Mouse (Mus musculus) 3134 (cell line): ENCODE measurements around the gene Zeb2.
A peak's percentile ranks its signal among the peaks of the same experiment; 100 is the strongest.
"Not testable (repeated sequence)": the region's sequence is repeated elsewhere in the genome, so short reads cannot be mapped to it uniquely, and the experiment has no call there.

ENCODE experiments used
- DNase-seq: peaks from one replicate; pipeline ENCODE4 v3.0.0-alpha.2; 2011; ENCODE audit warnings: low spot score; ENCODE audit not compliant: insufficient read length; ENCODE audit errors: extremely low read depth

Gene Zeb2

DNA sequence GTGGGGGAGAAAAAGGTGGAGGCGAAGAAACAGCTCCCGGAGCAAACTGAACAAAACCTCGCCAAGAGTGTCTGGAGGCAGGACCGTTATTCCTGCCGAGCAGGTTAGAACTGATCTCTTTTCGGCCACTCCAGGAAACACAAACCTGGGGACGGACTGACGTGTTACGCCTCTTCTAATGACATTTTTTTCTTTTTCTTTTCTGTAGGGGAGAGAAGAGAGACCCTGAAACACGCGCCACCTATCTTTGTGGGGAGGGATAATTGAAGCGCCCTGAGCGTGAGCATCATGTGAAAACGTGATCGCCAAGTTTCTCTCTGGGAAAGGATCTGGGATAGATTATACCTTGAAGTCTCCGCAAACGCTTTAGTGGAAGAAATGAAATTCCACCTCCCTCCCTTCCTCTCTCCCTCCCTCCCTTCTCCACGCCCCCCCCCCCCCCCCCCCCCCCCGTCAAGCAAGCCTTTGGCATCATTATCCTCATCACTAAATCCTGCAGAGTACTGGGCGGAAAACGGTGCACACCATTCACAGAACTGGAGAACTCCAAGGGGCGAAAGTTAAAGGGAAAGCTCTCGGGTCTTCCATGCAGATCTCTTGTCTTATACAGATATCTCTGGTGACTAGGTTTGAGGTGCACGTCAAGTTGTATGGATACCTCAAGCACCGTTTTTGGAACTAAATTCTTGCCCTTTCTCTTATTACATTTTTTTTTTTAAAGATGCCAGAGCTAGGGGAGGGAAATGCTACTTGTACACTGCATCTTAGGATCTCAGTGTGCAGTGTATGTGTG lies 4.1 kb downstream of the Zeb2 start:
- DNase-seq = no peak

DNA sequence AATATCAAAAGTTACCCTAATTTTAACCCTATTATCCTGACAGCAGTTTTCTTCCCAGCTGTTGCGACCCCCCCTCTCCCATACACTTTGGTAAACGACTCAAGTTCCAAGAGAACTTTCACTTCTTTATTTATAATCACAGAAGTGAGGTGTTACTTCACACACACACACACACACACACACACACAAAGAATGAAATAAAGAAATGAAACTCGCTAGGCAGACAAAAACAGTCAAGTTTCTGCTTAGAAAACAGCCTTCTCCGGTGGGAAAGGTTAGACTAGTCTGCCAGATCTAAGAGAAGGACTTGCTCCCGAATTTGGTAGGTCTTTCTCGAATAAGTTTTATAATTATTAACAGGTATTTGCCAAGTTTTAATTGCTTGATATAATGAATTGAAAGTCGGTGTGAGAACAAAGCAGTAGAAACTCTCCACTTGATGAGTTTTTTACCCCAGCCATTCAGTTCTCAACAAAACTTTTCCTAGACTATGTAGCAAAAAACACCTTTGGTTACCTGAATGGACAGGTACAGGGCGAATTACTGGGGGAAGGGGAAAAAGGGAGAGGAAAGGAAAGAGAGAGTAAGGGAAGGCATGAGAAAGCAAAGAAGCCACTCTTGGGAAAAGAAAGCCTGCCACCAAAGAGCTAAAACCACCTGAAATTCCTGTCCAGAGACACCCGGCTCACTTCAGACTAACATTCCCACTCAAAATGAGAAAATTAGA lies 5.0 kb downstream of the Zeb2 start:
- DNase-seq = no peak

DNA sequence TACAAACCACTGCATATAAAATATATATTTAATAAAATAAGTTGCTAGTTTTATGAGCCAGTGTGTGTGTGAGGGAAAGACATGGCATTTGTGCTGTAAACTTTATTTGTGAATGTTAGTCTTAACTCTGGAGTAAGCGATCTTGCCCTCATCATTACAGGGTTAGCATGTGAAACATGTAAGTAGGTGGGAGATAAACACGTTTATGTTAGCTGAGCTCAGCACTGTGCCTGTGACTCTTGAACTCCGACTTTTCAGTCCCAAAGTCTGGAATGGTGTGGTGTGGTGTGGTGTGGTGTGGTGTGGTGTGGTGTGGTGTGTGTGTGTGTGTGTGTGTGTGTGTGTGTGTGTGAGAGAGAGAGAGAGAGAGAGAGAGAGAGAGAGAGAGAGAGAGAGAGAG lies 5.6 kb downstream of the Zeb2 start:
- not testable (repeated sequence) for DNase-seq

DNA sequence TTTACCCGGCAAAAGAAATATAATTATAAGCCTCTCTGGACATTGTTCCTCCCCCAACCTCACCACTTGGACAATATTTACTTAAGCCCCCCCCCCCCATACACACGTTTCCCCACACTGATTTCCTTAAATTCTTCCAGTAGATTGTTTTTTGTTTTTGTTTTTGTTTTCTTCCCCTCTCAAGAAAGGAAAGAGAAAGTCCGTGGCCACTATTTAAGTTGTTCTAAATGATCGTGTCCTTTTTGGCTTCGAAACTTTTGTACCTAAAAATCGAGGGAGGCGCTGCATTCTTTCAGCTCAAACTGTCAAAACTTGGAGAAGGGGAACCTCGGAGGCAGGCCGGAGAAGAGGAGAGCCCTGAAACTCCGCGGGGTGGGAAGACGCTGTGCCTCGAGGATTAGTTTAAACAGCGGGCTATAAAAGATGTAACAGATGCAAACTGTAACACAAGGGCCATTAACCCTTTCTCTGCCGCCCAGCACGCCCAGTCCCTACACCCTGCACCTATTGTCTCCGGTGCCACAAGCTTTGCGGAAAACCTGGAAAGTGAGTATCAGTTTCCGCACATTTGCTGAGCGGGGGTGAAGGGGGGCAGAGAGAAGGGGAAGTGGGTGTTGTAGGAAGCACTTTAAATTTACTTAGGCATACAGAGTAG lies 6.3 kb downstream of the Zeb2 start:
- DNase-seq = peak; percentile 55

DNA sequence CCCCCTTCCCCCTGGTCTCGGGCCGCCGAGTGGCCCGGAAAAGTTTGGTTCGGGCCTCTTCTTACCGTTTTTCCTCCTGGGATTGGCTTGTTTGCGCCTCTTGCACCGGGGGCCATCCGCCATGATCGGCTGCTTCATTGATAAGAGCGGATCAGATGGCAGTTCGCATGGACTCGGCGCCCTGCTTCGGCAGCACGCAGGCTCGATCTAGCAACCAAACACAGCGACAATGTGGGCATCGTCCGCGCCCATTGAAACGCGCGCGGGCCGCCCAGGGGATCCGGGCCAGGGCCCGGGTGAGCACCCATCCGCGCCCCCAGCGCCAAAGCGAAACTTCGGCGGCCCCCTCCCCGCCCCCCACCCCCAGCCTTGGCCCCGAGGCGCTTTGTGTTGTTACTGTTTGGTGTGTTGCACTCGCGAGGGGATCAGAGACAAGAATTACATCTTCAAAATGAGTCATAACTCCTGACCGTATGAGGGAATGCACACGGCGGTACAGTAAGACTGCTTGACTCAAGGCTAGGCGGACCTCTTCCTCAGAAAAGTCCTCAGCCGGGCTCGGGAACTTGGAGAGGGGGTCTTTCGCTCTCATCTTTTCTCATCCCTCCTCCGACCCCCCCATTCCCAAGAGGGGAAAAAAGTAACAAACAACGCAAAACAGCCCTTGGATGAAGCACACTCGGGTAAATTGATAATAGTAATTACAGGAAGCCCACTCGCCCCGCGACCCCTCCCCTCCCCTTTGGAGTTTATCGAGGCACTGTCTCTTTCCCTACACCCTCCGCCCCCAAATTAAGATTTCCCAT lies 7.0 kb downstream of the Zeb2 start:
- peak; percentile 82 for DNase-seq

DNA sequence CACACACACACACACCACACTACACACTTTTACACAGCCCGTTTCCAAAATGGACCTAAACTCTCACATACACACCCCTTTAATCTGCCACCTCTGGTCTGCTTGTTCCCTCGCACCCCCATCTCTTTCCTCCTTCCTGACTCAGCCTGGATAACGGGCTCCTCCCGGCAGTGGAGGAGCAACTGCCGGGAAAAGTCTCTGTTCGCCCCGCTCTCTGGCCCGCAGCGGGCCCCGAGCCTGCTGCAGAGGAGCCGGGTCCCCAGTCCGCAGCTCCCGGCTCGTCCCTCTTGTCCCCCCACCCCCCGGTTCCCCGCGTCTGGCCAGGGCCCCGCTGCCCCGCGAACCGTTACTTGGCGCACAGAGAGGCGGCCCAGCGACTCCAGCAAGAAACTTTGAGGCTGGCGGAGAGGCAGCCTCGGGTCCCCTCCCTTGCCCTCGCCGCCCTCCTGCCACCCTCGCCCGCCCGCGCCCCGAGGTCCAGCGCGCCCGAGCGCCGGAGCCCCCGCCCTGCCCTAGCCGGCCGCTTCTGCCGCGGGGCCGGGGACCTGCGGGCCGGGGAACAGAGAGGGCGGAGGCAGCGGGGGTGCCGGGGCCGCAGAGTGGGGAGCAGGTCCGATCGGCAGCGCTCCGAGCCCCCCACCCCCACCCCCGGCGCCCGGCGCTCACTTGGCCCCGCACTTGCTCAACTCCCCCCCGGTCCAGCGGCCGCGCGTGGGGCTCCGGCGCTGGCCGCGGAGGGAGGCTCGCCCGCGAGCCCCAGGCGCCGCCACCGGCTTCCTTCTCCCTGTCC lies 7.8 kb downstream of the Zeb2 start:
- peak; percentile 75 for DNase-seq

DNA sequence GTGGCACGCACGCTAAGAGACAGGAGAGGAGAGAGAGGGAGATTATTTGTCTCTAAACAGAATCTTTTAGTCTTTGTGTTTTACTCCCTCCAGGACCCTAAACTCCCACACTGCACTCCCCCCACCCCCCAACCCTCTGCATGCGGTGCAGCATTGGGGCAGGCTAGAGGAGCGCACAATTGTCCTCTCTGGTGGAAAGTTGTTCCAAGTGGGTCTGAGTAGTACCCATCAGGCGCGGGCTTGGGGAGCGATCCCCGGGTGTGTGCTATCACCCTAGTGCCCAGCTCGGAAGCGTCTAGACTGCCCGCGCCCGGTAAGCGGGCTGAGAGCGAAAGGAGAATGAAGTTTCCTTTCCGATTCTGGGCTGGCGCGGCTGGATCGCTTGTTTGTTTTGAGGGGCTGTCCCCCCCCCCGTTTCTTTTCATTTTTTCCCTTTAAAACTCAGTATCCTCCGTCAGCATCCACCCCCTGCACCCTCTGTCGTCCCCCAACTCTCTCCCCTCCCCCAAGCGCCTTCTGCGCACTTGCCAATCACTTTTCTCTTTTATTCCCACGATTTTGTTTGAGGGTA lies 8.6 kb downstream of the Zeb2 start:
- peak; percentile 60 for DNase-seq

DNA sequence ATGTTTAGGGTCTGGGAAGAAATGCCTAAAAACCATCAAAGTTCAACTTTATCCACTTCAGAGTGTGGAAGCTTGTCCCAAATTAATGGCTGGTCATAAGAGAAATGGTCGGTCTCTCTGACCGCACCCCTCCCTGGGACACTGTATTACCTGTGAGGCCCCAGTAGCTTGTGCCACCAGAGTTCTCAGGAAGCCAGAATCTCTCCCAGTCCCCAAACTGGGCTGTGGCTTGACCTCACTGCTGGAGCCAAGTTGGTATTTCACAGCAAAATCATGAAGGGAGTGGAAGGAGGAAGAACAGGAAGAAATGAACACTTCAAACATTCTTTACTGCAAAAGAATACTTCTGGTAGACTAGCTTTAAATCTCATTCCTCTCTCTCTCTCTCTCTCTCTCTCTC lies 9.6 kb downstream of the Zeb2 start:
- no peak for DNase-seq

DNA sequence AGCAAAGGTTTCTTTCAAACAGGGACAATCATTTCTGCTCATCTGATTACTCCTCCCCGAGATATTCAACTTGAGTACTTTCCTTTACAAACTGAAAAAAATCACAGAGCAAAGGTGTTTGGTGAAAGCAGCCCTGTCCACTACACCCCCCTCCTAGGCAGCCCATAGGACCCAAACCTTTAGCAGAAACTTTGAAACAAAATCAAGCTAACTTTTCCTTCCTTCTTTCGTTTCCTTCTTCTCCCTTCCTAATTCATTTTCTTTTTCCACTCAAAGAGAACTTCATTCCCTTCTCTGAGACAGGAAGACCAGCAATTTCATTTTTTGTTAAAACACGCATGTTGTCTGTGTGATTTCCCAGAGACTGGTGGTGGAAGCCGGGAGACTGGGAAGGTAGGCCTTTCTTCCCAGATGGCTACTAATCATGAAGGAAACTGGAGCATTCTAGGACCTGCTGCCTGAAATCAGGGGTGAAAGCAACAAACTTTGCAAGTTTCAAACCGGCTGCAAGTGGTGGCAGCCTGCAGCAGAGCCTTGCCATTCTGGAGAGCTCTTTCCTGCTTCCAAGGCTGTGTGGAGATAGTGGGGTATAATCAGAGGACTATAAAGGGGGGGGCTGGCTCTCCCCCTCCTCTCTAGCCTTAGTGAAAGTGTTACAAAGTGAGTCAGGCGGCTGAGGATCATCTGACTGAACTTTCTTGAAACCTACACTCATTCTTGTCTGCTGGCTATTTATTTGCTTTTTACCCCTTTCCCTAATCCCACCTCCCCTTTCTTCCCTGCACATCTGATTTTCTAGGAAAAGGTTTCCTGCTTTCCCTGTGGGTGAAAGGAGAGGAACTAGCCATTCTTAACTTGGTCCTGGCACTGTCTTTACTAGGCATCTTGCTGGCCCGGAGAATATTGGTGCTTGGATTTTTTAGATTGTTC lies 11.0 kb downstream of the Zeb2 start:
- no peak for DNase-seq

DNA sequence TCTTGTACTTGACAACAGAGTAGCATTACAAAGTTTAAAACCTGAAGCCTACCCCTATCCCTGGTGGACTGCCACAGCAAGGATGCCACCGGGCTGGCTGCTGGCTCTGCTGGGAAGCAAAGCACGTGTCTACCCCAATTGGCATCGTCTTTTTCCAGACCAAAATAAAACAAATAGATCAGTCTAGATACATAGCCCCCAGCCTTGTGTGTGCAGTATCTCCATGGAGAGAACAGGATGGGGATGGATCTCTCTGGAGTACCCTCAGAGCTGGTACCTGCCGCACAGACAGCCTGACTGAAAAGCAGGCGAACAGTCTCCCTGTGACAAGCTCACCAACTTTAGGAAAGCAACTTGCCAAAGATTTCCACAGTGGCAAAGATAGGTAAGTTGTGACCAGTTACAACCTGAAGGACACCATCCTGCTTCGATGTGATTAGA lies 11.9 kb downstream of the Zeb2 start:
- DNase-seq = no peak

DNA sequence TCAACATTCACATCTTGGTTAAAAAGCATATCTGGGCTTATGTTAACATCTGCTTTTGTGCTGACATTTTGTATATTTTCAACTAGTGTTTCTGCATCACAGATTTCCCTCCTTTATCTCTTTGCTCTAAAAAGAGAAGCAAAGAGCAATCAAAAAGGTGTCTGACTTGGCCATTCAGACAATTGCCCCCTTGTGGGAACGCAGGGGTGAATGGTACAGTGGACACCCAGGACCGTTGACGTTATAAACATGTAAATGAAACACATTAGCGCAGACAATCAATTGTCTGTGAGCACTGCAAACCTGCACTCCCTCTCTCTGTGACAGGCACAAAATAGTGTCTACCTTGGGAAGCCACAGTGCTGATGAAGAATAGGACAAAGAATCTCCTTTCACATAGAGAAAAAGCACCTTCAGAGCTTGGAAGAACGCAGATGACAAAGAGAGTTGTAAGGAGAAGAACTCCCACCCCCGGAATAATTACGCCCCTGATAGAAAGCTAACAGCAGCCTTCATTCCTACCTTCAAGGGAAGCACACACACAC lies 12.6 kb downstream of the Zeb2 start:
- no peak for DNase-seq

DNA sequence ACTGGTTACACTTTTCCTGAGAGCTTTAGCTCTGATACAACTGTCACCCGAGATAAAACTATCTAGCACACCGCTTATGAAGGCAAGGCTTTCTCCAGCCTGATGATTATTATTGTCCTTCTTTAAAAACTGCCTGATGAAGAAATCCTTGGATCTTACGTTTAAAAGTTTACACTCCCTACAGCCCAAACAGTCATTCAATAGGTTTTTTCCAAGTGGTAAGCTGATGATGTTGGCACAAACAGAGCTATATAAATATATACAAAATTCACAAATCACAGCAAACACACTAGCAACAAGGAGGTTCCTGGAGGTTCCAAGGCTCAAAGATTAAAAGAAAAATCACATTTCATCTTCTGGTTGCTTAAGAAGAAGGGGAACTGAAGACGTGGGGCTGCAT lies 13.1 kb downstream of the Zeb2 start:
- no peak for DNase-seq

DNA sequence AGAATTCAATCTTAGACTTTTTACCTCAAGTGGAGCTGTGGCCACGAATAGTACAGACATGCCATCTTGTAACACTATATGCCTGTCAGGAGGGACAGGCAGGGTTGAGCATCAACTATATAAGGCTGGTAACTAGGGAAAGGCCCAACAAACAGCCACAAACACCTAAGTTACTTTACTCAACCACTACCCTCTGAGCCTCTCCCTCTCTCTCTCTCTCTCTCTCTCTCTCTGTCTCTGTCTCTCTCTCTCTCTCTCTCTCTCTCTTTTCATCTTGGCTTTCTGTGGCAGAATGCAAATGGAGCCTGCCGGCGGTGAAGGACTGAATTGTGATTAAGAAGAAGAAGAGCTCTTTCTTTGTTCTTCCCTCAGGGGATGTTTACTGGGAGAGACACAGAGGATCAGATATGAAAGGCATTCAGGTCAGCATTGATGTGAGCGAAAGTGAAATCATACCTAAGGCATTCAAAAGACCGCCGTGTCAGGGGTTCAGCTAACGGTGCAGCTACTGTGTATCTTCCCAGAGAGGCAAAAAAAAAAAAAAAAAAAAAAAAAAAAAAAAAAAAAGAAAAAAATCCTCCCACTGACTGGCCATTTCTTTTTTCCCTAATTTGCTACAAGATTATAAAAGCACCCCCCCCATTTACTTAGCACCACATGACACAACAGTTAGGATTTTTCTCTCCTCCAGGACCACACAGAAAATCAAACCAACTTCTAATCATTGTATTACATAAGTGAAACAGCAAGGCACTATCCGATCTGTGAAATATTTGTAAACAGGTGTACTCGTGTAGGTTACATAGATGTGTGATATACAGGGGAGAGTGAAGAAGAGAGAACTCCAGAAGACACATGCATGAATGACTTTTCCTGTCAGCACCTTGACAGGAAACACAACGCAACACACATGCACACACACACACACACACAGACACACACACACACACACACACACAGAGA lies 13.9 kb downstream of the Zeb2 start:
- no peak for DNase-seq

DNA sequence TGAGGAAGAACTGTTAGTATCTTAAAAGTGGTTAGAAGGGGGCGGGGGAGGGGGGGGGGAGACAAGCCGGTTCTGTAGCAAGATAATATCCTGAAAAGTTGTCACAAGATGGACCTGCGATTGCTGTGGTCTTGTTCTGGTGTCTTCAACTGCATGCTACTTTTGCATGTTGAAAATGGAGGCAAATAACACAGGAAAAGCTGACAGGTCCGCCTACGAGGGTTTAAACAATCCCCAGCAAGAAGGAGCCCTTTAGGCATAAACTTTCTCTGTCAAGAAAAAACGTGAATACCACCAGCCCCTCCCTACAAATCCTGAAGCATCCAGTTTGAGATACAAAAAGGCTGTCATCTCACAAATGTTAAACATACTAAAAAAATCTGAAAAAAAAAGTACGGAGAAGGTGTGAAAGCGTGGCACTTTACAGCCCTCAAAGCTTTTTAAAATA lies 15.0 kb downstream of the Zeb2 start:
- DNase-seq = no peak

DNA sequence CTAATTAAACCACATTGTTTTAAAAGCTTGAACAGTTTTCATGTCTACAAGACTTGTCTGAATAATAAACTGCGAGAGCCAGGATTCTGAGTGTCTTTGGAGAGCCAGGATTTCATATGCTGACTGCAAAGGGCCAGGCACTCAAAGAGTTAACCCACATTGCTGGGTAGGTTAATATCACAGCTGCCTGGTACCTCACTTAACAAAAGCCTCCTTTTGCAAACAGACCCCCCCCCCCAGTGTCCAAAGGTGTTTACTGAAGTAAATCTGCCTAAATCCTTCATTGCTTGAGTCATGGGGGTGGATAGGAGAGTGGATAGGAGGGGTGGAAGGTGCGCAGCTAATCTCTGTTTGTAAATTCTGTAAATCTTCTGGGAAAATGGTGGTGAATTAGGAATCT lies 15.6 kb downstream of the Zeb2 start:
- no peak for DNase-seq

DNA sequence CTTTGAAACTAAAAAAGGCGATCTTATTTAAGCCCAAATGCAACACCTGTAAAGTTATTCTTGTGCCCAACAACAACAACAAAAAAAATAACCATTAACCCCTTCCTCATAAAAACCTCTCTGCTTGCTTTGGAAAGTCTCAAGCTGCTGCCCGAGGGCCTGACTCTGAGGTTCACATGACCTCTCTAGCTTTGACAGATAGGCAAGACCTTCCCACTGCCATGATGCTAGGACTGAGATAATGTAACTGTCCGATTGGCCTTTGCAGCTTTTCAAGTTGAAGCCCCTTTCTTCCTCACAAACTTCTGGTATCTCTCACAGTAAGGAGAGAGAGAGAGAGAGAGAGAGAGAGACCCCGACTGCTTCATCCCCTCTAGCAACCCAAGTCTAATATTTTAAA lies 16.2 kb downstream of the Zeb2 start:
- no peak for DNase-seq

DNA sequence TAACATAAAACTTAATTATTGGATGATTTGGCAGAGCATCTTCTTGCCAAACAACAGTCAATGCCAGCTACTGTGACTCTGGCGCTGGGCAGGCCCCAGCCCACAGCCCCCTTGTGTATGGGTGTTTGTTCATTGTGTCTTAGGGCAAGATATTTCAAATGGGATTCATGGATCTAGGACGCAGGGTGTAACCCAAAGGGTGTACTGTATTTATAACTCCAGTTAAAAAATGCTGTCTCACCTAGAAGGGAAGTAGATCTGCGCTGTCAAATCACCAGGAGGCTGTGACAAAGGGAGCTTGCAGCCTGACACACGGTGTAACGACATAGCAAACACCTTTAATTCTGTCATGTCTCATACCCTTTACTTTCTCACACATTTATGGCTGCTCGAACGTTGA lies 16.6 kb downstream of the Zeb2 start:
- no peak for DNase-seq
